Mouse (Mus musculus) spleen, adult 2 months (tissue): ENCODE results near the gene P2rx6.

ENCODE experiments used
- CTCF ChIP-seq: fragments of 200-500 bp; IDR thresholded peaks from 2 replicates; pipeline ENCODE4 v1.5.1; 2011; ENCODE audit warnings: mild to moderate bottlenecking, inconsistent platforms; ENCODE audit not compliant: insufficient read depth, insufficient read length, insufficient replicate concordance; ENCODE audit errors: extremely low read depth
- POLR2A ChIP-seq: fragments of 200-500 bp; IDR thresholded peaks from 2 replicates; pipeline ENCODE4 v1.6.1; 2011; ENCODE audit warnings: low read depth, low read length, inconsistent platforms

DNA sequence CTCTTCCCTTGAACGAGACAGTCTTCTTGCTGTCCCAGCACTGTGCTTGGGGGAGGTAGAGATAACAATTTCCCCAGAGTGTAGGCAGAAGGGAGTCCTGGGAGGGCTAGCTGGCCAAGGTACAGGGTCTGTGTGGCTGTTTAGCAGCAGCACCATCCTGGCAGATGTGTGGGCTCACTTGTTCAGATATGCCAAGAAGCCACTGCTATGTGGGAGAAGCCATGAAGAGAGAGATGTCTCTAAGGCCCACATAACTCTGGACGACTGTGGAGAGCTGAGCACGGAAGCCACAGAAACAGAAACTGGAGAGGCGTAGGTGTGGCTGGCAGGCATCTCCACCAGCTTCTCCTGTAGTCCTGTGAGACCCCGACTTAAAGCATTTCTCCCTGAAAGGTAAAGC, 44.0 kb downstream of the P2rx6 start:
- TF ChIP-seq CTCF (no peak), POLR2A (no peak)
